Comparison of ENCODE assay signal across 8 mouse cellular contexts in genomic region chr16:28838016-28838415, GRCm38 (mm10).
DNase-seq lines count a peak whose midpoint lies in the region; ATAC-seq and TF ChIP-seq lines count a peak whose summit lies in the region.

No protein-coding gene starts in this region.

- WGBS in forebrain, embryonic 11.5 days, result 21% methylated on average over 12 of the region's 12 CpGs
- 19% methylated on average over 12 of the region's 12 CpGs for WGBS in forebrain, embryonic 15.5 days
- WGBS in forebrain, postnatal 0 days, result 16% methylated on average over 12 of the region's 12 CpGs

- 0 out of 2 replicates have a peak, but pooled peaks have one; percentile 21 for TF ChIP-seq CTCF in bone marrow macrophage, adult 2 months (IDR thresholded peaks at IDR 0.05; ENCODE audit: low read depth, low read length)
- peak; percentile 93 for TF ChIP-seq CTCF in forebrain, postnatal 0 days (IDR thresholded peaks at IDR 0.05; ENCODE audit: low read depth)

- ATAC-seq in forebrain, embryonic 11.5 days (replicated peaks; ENCODE audit: low FRiP score), result 0 out of 2 replicates have a peak, but pooled peaks have one; percentile 26
- no peak; the same call in 1 of the 2 replicates for ATAC-seq in forebrain, embryonic 15.5 days (replicated peaks)
- peak; percentile 70 for ATAC-seq in forebrain, postnatal 0 days
- peak; percentile 76 for ATAC-seq in megakaryocyte progenitor cell, adult 5-6 weeks (replicated peaks; ENCODE audit: poor library complexity)

- peak; percentile 76 for DNase-seq in forebrain, embryonic 11.5 days (ENCODE audit: low spot score)
- peak; percentile 83 for DNase-seq in 3T3-L1 (ENCODE audit: low read depth, low spot score)
- DNase-seq in forebrain, postnatal 0 days, result peak; percentile 85
- peak; percentile 31 to 87 for DNase-seq in layer of hippocampus, adult 18-20 months (ENCODE audit: low spot score in 2 of 2)
- DNase-seq in splenic B cell, adult 2 months (ENCODE audit: low read depth, low spot score), result peak; percentile 2

- H3K4me3 ChIP-seq in forebrain, embryonic 11.5 days (ENCODE audit: low read depth, low read length), result no peak overlapping the region
- H3K4me3 ChIP-seq in forebrain, embryonic 15.5 days, result no peak overlapping the region
- no peak overlapping the region for H3K4me3 ChIP-seq in bone marrow macrophage, adult 2 months (ENCODE audit: insufficient read depth, low read length)
- no peak overlapping the region for H3K4me3 ChIP-seq in forebrain, postnatal 0 days (ENCODE audit: low read depth, low read length)

- H3K36me3 ChIP-seq in forebrain, embryonic 11.5 days (ENCODE audit: control insufficient read depth, insufficient read depth, low read length), result no peaks in the 10 kb centered on the region
- H3K36me3 ChIP-seq in forebrain, embryonic 15.5 days, result no peaks in the 10 kb centered on the region
- H3K36me3 ChIP-seq in forebrain, postnatal 0 days (ENCODE audit: insufficient read depth), result no peaks in the 10 kb centered on the region
- no peaks in the 10 kb centered on the region for H3K36me3 ChIP-seq in splenic B cell, adult 2 months (ENCODE audit: control insufficient read depth, insufficient read depth, low read length, poor library complexity, severe bottlenecking)

- TF ChIP-seq POLR2A in bone marrow macrophage, adult 2 months (IDR thresholded peaks at IDR 0.05; ENCODE audit: borderline replicate concordance, low read depth, low read length), result no peak

- no peaks in the 10 kb centered on the region; the same call in 1 of the 2 replicates for H3K27me3 ChIP-seq in forebrain, embryonic 11.5 days (ENCODE audit: control insufficient read depth, insufficient read depth, low read length)
- H3K27me3 ChIP-seq in forebrain, embryonic 15.5 days, result peaks cover 7% of the 10 kb centered on the region; the same call in 1 of the 2 replicates
- H3K27me3 ChIP-seq in forebrain, postnatal 0 days (ENCODE audit: insufficient read depth, low read length), result no peaks in the 10 kb centered on the region
- no peaks in the 10 kb centered on the region for H3K27me3 ChIP-seq in splenic B cell, adult 2 months (ENCODE audit: control insufficient read depth, insufficient read depth, low read length, poor library complexity, severe bottlenecking)

- H3K4me1 ChIP-seq in forebrain, embryonic 11.5 days (replicated peaks; ENCODE audit: control insufficient read depth, insufficient read depth, low read length), result no peaks in the 10 kb centered on the region
- peaks cover 17% of the 10 kb centered on the region for H3K4me1 ChIP-seq in forebrain, embryonic 15.5 days
- no peaks in the 10 kb centered on the region for H3K4me1 ChIP-seq in bone marrow macrophage, adult 2 months (ENCODE audit: control insufficient read depth, insufficient read depth, low read length)
- peaks cover 4% of the 10 kb centered on the region; the same call in 1 of the 2 replicates for H3K4me1 ChIP-seq in forebrain, postnatal 0 days (ENCODE audit: insufficient read depth)

- no peaks in the 10 kb centered on the region for H3K9me3 ChIP-seq in forebrain, embryonic 11.5 days (ENCODE audit: control insufficient read depth, low read length)
- H3K9me3 ChIP-seq in forebrain, embryonic 15.5 days, result no peaks in the 10 kb centered on the region
- H3K9me3 ChIP-seq in forebrain, postnatal 0 days (ENCODE audit: low read length), result no peaks in the 10 kb centered on the region

- H3K4me2 ChIP-seq in forebrain, embryonic 11.5 days (ENCODE audit: low read depth, low read length, severe bottlenecking), result no peak overlapping the region
- no peak overlapping the region for H3K4me2 ChIP-seq in forebrain, embryonic 15.5 days (replicated peaks)
- H3K4me2 ChIP-seq in forebrain, postnatal 0 days (ENCODE audit: low read depth), result no peak overlapping the region

- H3K9ac ChIP-seq in forebrain, embryonic 11.5 days (ENCODE audit: low read length), result no peak overlapping the region
- no peak overlapping the region for H3K9ac ChIP-seq in forebrain, embryonic 15.5 days (replicated peaks)
- H3K9ac ChIP-seq in forebrain, postnatal 0 days, result no peak overlapping the region

- H3K27ac ChIP-seq in forebrain, embryonic 11.5 days (ENCODE audit: low read depth, low read length), result no peak overlapping the region
- H3K27ac ChIP-seq in forebrain, embryonic 15.5 days (replicated peaks), result no peak overlapping the region
- no peak overlapping the region for H3K27ac ChIP-seq in bone marrow macrophage, adult 2 months (ENCODE audit: insufficient read depth, low read depth, low read length)
- no peak overlapping the region for H3K27ac ChIP-seq in forebrain, postnatal 0 days (ENCODE audit: low read depth, low read length)

Comparison
In these comparisons a context has a peak if more than half of its experiments do, and no peak if none do; other contexts are left out.
1. DNase-seq: peak in every context shown above with its lines; median percentile 85 in forebrain, postnatal 0 days; 83 in 3T3-L1; 76 in forebrain, embryonic 11.5 days; 59 in layer of hippocampus, adult 18-20 months; 2 in splenic B cell, adult 2 months.